7 mouse cellular contexts compared by ENCODE assay signal in the genomic region with DNA sequence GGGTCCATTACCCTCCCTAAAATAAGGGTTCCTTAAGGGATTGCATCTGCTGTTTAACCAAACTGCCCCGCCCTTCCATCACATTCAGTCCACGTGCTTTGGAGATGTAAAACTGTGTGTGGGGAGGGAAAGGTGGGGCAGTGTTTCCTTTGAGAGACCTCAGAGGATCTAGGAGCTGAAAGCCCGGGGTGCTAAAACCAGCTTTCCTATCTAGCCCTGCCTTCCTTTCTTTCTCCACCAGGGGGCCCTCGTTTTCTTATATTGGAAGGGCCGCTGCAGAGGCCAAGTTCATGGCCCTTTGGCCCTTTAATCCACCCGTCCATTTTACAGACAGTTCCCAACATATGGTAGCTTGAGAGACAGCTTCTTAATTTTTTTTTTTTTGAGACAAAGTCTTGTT. TPM values are rescaled to one million over a fixed set of nuclear protein-coding genes. Genes with fewer than 3 reads are reported as not detected.
DNase-seq lines count a peak whose midpoint lies in the region; ATAC-seq lines count a peak whose summit lies in the region.

No protein-coding gene starts in this region.

- DNase-seq in A20 (ENCODE audit: low read depth, low spot score), result peak; percentile 77
- DNase-seq in CD8-positive naive resting alpha-beta T cell, adult 2 months (ENCODE audit: low read depth in 2 of 2, low spot score in 2 of 2), result peak; percentile 59 to 71
- DNase-seq in c-Kit-negative CD71-positive TER-119-positive erythroid progenitor cells, embryonic 14.5 days (ENCODE audit: low read depth, low spot score), result peak; percentile 73
- DNase-seq in gastrocnemius, postnatal 10 days, result peak; percentile 85
- DNase-seq in kidney, postnatal 4 days, result peak; percentile 87 to 90
- DNase-seq in spleen, adult 12 weeks (ENCODE audit: low spot score), result peak; percentile 61

- peak; percentile 58 for ATAC-seq in megakaryocyte, adult 5-6 weeks (ENCODE audit: poor library complexity, severe bottlenecking)

RNA-seq across cellular contexts. Expression of gene Arhgap23, which starts 7.2 kb away (rescaled TPM):
- 10 to 100 TPM; 13.5 to 18.9 TPM for total RNA-seq in gastrocnemius, postnatal 10 days (2021)
- 7.7 and 9.8 TPM in 2 replicates for total RNA-seq in megakaryocyte, adult 5-6 weeks (2015)
- total RNA-seq in megakaryocyte, adult 5-6 weeks (2017), result 5.8 and 9.4 TPM in 2 replicates

RNA-seq across cellular contexts. Expression of gene Socs7, which starts 45.8 kb away (rescaled TPM):
- total RNA-seq in gastrocnemius, postnatal 10 days (2021), result 10 to 100 TPM; 33.7 to 34.8 TPM
- 4.0 and 4.4 TPM in 2 replicates for total RNA-seq in megakaryocyte, adult 5-6 weeks (2015)
- 7.6 and 8.5 TPM in 2 replicates for total RNA-seq in megakaryocyte, adult 5-6 weeks (2017)

RNA-seq across cellular contexts. Expression of gene Gpr179, which starts 56.3 kb away (rescaled TPM):
- under 1 TPM; 0.07 to 0.09 TPM for total RNA-seq in gastrocnemius, postnatal 10 days (2021)
- not detected in 2 replicates for total RNA-seq in megakaryocyte, adult 5-6 weeks (2015)
- total RNA-seq in megakaryocyte, adult 5-6 weeks (2017), result under 0.01 TPM in 1 of 2 replicates, not detected in the other

Comparison
In these comparisons a context has a peak if more than half of its experiments do, and no peak if none do; other contexts are left out.
1. Peak in every context shown above with its lines: DNase-seq and ATAC-seq.